Mouse (Mus musculus): ENCODE data around the gene Prss42.

- no peak for TF ChIP-seq CTCF (IDR thresholded peaks at IDR 0.05; ENCODE audit: control insufficient read depth, insufficient read depth, low read length)
- no peak for TF ChIP-seq POLR2A (IDR thresholded peaks at IDR 0.05; ENCODE audit: borderline replicate concordance, control insufficient read depth, low read depth, low read length)
Measured at GRCm38 (mm10) chr9:110774403-110775268, 23.3 kb upstream of the Prss42 start.

Measured in bone marrow, adult 2 months (tissue).